In the genomic region with DNA sequence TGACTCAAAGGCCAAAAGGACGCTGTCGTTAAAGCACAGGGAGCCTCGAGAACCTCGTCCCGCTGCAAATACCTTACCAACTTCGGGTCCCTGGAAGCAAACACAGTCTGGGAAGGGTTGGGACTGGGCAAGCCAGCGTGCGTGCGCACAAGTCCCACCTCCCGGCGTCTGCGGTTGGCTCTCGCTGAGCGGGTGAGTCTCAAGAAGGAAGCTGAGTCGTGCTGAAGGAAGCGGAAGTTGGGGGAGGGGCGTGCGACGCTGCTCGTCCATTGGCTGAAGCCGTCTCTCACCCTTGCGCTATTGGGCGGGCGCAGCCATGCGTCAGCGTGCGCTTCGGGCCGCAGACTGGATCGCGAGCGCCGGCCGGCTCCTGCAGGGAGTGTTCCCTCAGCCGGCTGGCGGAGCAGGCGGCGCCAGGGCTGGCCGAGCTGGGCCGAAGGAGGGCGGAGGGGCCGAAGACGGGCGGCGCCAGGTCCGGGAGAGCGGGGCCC, we compare ENCODE assay signal across 8 mouse cellular contexts. TPM values are rescaled to one million over a fixed set of nuclear protein-coding genes. Genes with fewer than 3 reads are reported as not detected.
A peak's percentile ranks its signal among the peaks of the same experiment; 100 is the strongest.
DNase-seq lines count a peak whose midpoint lies in the region; ATAC-seq lines count a peak whose summit lies in the region.

A gene (plus strand): TSS at position 366 of the 491 bp plus-strand sequence.

- peak; percentile 100 for ATAC-seq in forebrain, embryonic 14.5 days
- ATAC-seq in neural tube, embryonic 15.5 days (ENCODE audit: low FRiP score): peak; percentile 100

- intact Hi-C loops in heart, postnatal 14 days (cut with DNase I): loop anchor here (2.0 to 10.0 kb wide), 3 partner anchors 49 to 205 kb away; a partner anchor contains a TSS

- no peaks in the 10 kb centered on the region for H3K27me3 ChIP-seq in forebrain, embryonic 14.5 days (replicated peaks; ENCODE audit: control insufficient read depth, insufficient read depth, low read length)
- no peaks in the 10 kb centered on the region for H3K27me3 ChIP-seq in neural tube, embryonic 15.5 days (replicated peaks)

- H3K4me2 ChIP-seq in forebrain, embryonic 14.5 days (ENCODE audit: low read length): peak within 1 kb of the TSS; percentile 64
- H3K4me2 ChIP-seq in neural tube, embryonic 15.5 days: peak within 1 kb of the TSS; percentile 66

- peak; percentile 99 for DNase-seq in ES-CJ7 (ENCODE audit: low read depth, low spot score)
- peak; percentile 99 for DNase-seq in cerebellum, adult 11 months
- DNase-seq in forebrain, embryonic 14.5 days (ENCODE audit: low spot score): peak; percentile 100
- peak; percentile 99 for DNase-seq in heart, postnatal 14 days
- peak; percentile 100 for DNase-seq in layer of hippocampus, adult 11-12 months (ENCODE audit: low spot score)
- DNase-seq in lung, adult 18-20 months: peak; percentile 100
- DNase-seq in testis, postnatal 14 days (ENCODE audit: low spot score): peak; percentile 99

- H3K36me3 ChIP-seq in forebrain, embryonic 14.5 days (ENCODE audit: control insufficient read depth, insufficient read depth, low read length): 0 out of 2 replicates have a peak, but pooled peaks cover 3% of the 10 kb centered on the region
- peaks cover 4% of the 10 kb centered on the region; the same call in 1 of the 2 replicates for H3K36me3 ChIP-seq in neural tube, embryonic 15.5 days

- WGBS in forebrain, embryonic 14.5 days: under 1% methylated on average over 46 of the region's 47 CpGs
- under 1% methylated on average over 47 of the region's 47 CpGs for WGBS in neural tube, embryonic 15.5 days

- peaks cover 15% of the 10 kb centered on the region for H3K4me1 ChIP-seq in forebrain, embryonic 14.5 days (ENCODE audit: control insufficient read depth, insufficient read depth, low read length)
- peaks cover 24% of the 10 kb centered on the region for H3K4me1 ChIP-seq in neural tube, embryonic 15.5 days

- H3K9me3 ChIP-seq in forebrain, embryonic 14.5 days (replicated peaks; ENCODE audit: control insufficient read depth, low read length): no peaks in the 10 kb centered on the region
- H3K9me3 ChIP-seq in neural tube, embryonic 15.5 days (replicated peaks): no peaks in the 10 kb centered on the region

- H3K27ac ChIP-seq in forebrain, embryonic 14.5 days (ENCODE audit: low read depth, low read length): peak within 1 kb of the TSS; percentile 87
- peak within 1 kb of the TSS; percentile 94 for H3K27ac ChIP-seq in neural tube, embryonic 15.5 days (replicated peaks)

- H3K4me3 ChIP-seq in forebrain, embryonic 14.5 days (ENCODE audit: low read depth, low read length): peak within 1 kb of the TSS; percentile 76
- peak within 1 kb of the TSS; percentile 98 for H3K4me3 ChIP-seq in neural tube, embryonic 15.5 days (replicated peaks)

- H3K9ac ChIP-seq in forebrain, embryonic 14.5 days (ENCODE audit: low read length): peak within 1 kb of the TSS; percentile 81
- peak within 1 kb of the TSS; percentile 92 for H3K9ac ChIP-seq in neural tube, embryonic 15.5 days (replicated peaks)

RNA-seq across cellular contexts. Expression of the gene that starts here (rescaled TPM):
- polyA plus RNA-seq in forebrain, embryonic 14.5 days (2014; fragmentation: Nextera tagmentation; extraction: Ambion mirVana): 27.4 and 43.6 TPM in 2 replicates
- 10 to 100 TPM; 48.9 to 50.3 TPM for total RNA-seq in heart, postnatal 14 days (2021)
- polyA plus RNA-seq in neural tube, embryonic 15.5 days (2015; fragmentation: Nextera tagmentation; extraction: Ambion mirVana): 44.8 and 46.7 TPM in 2 replicates

Comparison
In these comparisons a context has a peak if more than half of its experiments do, and no peak if none do; other contexts are left out.
1. Peak in every context shown above with its lines: DNase-seq, ATAC-seq, H3K4me3 ChIP-seq and H3K27ac ChIP-seq.